Mouse (Mus musculus) bone marrow, adult 2 months (tissue): ENCODE measurements around the gene Phyhipl.

Source experiments
- CTCF ChIP-seq: fragments of 200-500 bp; IDR thresholded peaks from 2 replicates; pipeline ENCODE4 v1.5.1; 2011; ENCODE audit warnings: low read length, control low read depth; ENCODE audit not compliant: control insufficient read depth, insufficient read depth
- POLR2A ChIP-seq: fragments of 200-500 bp; IDR thresholded peaks from 2 replicates; pipeline ENCODE4 v1.6.1; 2011; ENCODE audit warnings: low read depth, mild to moderate bottlenecking, control low read depth, low read length, borderline replicate concordance; ENCODE audit not compliant: control insufficient read depth

GRCm38 (mm10) chr10:70655828-70656227 lies at the start of gene Phyhipl:
- no peak for TF ChIP-seq CTCF
- no peak for TF ChIP-seq POLR2A
